Mouse (Mus musculus) G1E (cell line): ENCODE measurements around the gene Klk8.

Experiments used
- CTCF ChIP-seq: IDR thresholded peaks from 2 replicates; pipeline ENCODE4 v1.5.1; 2012; ENCODE audit warnings: low read depth, low read length, inconsistent platforms, mixed read lengths
- GATA1 ChIP-seq: IDR thresholded peaks from 2 replicates; pipeline ENCODE4 v1.6.1; 2012; ENCODE audit warnings: borderline replicate concordance, low read length, inconsistent platforms, mixed read lengths

GRCm38 (mm10) chr7:43781541-43781940, 15.8 kb upstream of the Klk8 start:
- no peak for TF ChIP-seq CTCF
- TF ChIP-seq GATA1, result no peak
